Mouse (Mus musculus) spleen, postnatal 36 days (tissue): ENCODE data around the gene D730048I06Rik.
"Not testable (repeated sequence)": the region's sequence is repeated elsewhere in the genome, so short reads cannot be mapped to it uniquely, and the experiment has no call there.

Experiments
- DNase-seq, 2 experiments: peaks; one replicate each; pipeline ENCODE4 v3.0.0; 2022; ENCODE audit warnings: low spot score in 2 of 2, mixed read lengths in 1 of 2

The D730048I06Rik gene

DNA sequence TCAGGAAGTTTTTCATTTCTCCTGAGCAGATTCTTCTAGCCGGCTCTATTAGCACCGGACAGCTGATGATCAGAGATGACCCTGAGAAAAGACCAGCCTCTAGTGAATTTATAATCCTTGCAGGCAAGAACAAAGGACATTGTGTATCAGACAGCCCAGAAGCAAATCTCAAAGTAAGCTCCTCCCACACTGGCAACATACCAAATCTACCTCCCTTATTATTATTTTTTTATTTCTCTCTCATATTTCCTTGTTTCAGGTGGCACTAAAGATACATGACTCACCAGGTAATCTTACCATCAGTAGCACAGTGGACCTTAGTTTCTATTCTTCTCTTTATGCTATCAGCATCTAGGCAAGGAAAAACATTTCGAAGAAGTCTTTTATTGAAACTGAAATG is at the start of gene D730048I06Rik, which contains the start of gene Gm27235:
Gene D730048I06Rik (minus strand): TSS at position 112 of the 400 bp plus-strand sequence.
Gene Gm27235 (minus strand): TSS at position 101 of the 400 bp plus-strand sequence.
- no peak for DNase-seq

DNA sequence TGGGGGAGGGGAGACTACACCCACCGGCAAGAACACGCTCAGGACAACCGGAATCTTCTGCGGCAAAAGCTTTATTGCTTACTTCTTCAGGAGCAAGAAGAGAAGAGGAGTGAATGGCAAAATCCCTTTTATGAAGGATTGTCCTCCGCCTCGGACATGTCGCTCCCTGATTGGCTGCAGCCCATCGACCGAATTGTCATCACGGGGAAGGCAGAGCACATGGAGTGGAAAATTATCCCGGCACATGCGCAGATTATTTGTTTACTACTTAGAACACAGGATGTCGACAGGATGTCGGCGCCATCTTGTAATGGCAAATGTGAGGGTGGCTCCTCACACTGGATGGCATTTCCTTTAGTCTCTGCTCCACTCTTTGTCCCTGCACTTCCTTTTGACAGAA is 28.0 kb upstream of the D730048I06Rik start:
- not testable (repeated sequence) for DNase-seq

DNA sequence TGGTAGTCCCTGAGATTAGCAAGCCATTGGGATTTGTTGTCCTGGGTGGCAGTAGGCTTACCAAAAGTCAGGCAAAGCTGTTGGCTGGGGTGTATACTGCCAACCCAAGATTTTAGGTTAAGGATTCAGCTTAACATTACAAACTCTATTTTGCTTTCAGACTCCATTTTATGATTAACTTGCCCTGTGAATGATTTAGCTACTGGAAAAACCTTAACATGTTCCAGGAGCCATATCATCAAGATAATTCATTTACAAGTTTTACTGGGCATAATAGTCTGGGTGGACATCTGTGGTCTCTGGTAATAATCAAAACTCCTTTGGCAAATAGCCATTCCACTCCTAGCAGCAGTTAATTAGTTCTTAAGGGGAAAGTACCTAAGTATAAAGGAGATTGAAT is 8.2 kb upstream of the D730048I06Rik start:
- no peak for DNase-seq

DNA sequence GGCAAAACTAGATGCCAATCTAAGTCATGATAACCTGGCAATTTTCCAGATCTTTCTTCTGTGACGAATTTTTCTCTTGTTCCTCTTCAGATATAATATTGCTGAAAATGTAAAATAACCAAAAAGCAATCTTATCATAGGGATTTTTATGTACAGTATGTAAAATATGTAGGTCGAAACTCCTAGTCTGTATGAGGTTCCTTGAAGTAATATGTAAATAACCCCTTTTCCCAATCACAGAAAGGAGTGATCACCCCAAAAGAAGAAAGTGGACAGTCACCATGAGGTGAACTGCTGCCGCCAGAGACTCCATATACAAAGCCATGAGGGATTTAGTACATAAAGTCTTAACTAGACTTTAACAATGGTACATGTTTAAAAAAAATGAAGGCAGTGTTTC is 11.9 kb downstream of the D730048I06Rik start, which contains the start of gene Gm17727:
Gene Gm17727 (minus strand): TSS at position 101 of the 400 bp plus-strand sequence.
- no peak for DNase-seq

DNA sequence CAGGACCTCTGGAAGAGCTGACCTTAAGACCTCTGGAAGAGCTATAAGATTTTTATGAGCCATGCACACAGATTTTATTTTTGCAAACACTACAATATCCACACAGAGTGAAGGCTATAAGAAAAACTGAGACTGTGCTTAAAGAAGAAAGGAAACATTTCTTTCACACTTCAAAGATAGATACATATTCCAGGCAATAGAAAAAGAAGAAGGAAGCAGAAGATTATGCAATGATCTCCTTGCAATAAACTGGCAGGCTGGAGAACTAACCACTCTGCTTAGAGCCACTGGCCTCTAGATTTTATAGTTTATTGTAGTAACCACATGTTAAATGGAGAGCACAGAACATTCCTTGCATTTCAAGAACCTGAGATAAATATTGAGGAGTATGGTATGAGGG is 33.1 kb downstream of the D730048I06Rik start:
- DNase-seq, result no peak

DNA sequence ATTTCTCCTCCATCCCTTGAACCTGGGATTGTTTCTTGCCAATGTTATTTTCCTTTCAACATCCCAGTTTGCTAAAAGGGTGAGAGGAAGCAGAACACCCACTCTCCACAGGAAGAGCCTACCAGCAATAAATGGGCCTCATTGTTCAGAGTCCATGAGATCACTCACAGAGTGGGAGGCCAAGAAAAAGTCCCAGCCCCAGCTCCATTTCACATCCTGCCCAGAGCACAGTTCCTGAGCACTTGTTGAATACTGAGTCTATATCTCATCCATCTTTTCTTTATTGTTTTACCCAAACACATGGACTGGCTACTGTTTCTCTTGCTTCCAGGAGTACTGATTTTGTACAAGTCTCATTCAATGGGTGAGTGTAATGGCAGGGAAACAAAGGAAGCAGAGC is 49.2 kb downstream of the D730048I06Rik start, which contains the start of gene Gm17677:
Gene Gm17677 (plus strand): TSS at position 301 of the 400 bp plus-strand sequence.
- no peak for DNase-seq
